In the genomic region with DNA sequence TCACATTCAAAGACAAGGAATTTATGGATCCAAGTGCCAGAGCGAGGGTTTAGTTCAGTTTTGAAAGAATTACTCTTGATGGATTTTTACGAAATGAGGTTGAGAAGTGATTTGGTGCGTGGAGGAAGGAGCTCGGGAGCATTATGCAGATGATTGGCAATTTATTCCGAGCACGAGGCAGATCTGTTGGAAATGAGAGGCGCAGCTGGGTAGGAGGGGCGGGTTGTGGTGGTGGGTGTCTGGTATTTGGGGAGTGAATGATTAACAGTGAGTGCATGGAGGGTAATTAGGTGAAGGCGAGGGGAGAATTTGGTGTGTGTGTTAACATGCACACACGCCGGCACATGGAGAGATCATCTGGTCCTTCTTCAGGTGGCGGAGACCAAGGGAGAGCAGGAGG, we compare ENCODE assay signal across 16 mouse cellular contexts. TPM values are rescaled to one million over a fixed set of nuclear protein-coding genes. Genes with fewer than 3 reads are reported as not detected.
DNase-seq lines count a peak whose midpoint lies in the region; ATAC-seq and TF ChIP-seq lines count a peak whose summit lies in the region.
"Had no signal": no experiment of that assay in that cellular context is flagged by ENCODE, and none has a peak within 500 bp of the region (broad histone marks: within the 10 kb centered on the region; RNA-seq: fewer than 3 reads in every experiment).

No protein-coding gene starts in this region.

- H3K4me3 ChIP-seq in kidney, embryonic 16.5 days (ENCODE audit: low read length), result no peak overlapping the region
- H3K4me3 ChIP-seq in kidney, embryonic 14.5 days (ENCODE audit: low read length), result no peak overlapping the region
- H3K4me3 ChIP-seq in forebrain, embryonic 15.5 days, result no peak overlapping the region
- no peak overlapping the region for H3K4me3 ChIP-seq in hindbrain, embryonic 13.5 days
- H3K4me3 ChIP-seq in neural tube, embryonic 14.5 days (ENCODE audit: low read depth, low read length), result no peak overlapping the region
- no peak overlapping the region for H3K4me3 ChIP-seq in left cerebral cortex, adult 2 months
- H3K4me3 ChIP-seq: embryonic facial prominence, embryonic 12.5 days; layer of hippocampus, adult 2 months; limb, embryonic 13.5 days had no signal

- 0 out of 2 replicates have a peak, but pooled peaks have one; percentile 9 for ATAC-seq in kidney, embryonic 16.5 days (ENCODE audit: low FRiP score, low TSS enrichment)
- no peak for ATAC-seq in kidney, embryonic 14.5 days (ENCODE audit: low FRiP score, low TSS enrichment)
- ATAC-seq in forebrain, embryonic 15.5 days (replicated peaks), result 0 out of 2 replicates have a peak, but pooled peaks have one; percentile 32
- no peak for ATAC-seq in hindbrain, embryonic 13.5 days (ENCODE audit: low FRiP score)
- ATAC-seq in neural tube, embryonic 14.5 days (ENCODE audit: low read depth), result no peak
- ATAC-seq: CD4-positive, CD25-positive, alpha-beta regulatory T cell, adult 4 months; inflammation-experienced regulatory T-cells, adult 6 months; liver, postnatal 0 days had no signal

- no peak overlapping the region for H3K9ac ChIP-seq in kidney, embryonic 16.5 days (replicated peaks; ENCODE audit: low read length)
- no peak overlapping the region for H3K9ac ChIP-seq in kidney, embryonic 14.5 days (ENCODE audit: low read depth, low read length)
- no peak overlapping the region for H3K9ac ChIP-seq in forebrain, embryonic 15.5 days (replicated peaks)
- peak overlapping the region; percentile 29; the same call in 1 of the 2 replicates for H3K9ac ChIP-seq in hindbrain, embryonic 13.5 days
- no peak overlapping the region for H3K9ac ChIP-seq in neural tube, embryonic 14.5 days (replicated peaks; ENCODE audit: low read depth, low read length)
- H3K9ac ChIP-seq: embryonic facial prominence, embryonic 12.5 days; limb, embryonic 13.5 days; liver, postnatal 0 days had no signal

- no peaks in the 10 kb centered on the region for H3K27me3 ChIP-seq in kidney, embryonic 16.5 days (ENCODE audit: insufficient read depth, low read length)
- no peaks in the 10 kb centered on the region for H3K27me3 ChIP-seq in kidney, embryonic 14.5 days (ENCODE audit: control insufficient read depth, insufficient read depth, low read length)
- H3K27me3 ChIP-seq in forebrain, embryonic 15.5 days, result no peaks in the 10 kb centered on the region
- no peaks in the 10 kb centered on the region for H3K27me3 ChIP-seq in hindbrain, embryonic 13.5 days
- H3K27me3 ChIP-seq in neural tube, embryonic 14.5 days (ENCODE audit: control insufficient read depth, insufficient read depth, low read length), result no peaks in the 10 kb centered on the region

- 51% methylated on average over 12 of the region's 12 CpGs for WGBS in kidney, embryonic 16.5 days
- 60% methylated on average over 12 of the region's 12 CpGs for WGBS in kidney, embryonic 14.5 days
- 36% methylated on average over 12 of the region's 12 CpGs for WGBS in forebrain, embryonic 15.5 days
- 30% methylated on average over 12 of the region's 12 CpGs for WGBS in hindbrain, embryonic 13.5 days
- WGBS in neural tube, embryonic 14.5 days, result 23% methylated on average over 12 of the region's 12 CpGs

- H3K4me2 ChIP-seq in kidney, embryonic 16.5 days (replicated peaks; ENCODE audit: low read depth, low read length), result peak overlapping the region; percentile 22; the same call in 1 of the 2 replicates
- no peak overlapping the region for H3K4me2 ChIP-seq in kidney, embryonic 14.5 days (replicated peaks; ENCODE audit: low read depth, low read length)
- no peak overlapping the region for H3K4me2 ChIP-seq in forebrain, embryonic 15.5 days (replicated peaks)
- H3K4me2 ChIP-seq in hindbrain, embryonic 13.5 days, result 0 out of 2 replicates have a peak overlapping the region, but pooled peaks have one; percentile 4
- no peak overlapping the region for H3K4me2 ChIP-seq in neural tube, embryonic 14.5 days (ENCODE audit: low read depth, low read length)
- H3K4me2 ChIP-seq: embryonic facial prominence, embryonic 12.5 days; limb, embryonic 13.5 days had no signal

- no peaks in the 10 kb centered on the region for H3K36me3 ChIP-seq in kidney, embryonic 16.5 days (ENCODE audit: insufficient read depth, low read length)
- H3K36me3 ChIP-seq in kidney, embryonic 14.5 days (ENCODE audit: control insufficient read depth, insufficient read depth, low read length), result no peaks in the 10 kb centered on the region
- no peaks in the 10 kb centered on the region for H3K36me3 ChIP-seq in forebrain, embryonic 15.5 days
- H3K36me3 ChIP-seq in hindbrain, embryonic 13.5 days, result no peaks in the 10 kb centered on the region
- no peaks in the 10 kb centered on the region for H3K36me3 ChIP-seq in neural tube, embryonic 14.5 days (ENCODE audit: control insufficient read depth, insufficient read depth, low read length)
- H3K36me3 ChIP-seq: embryonic facial prominence, embryonic 12.5 days; limb, embryonic 13.5 days had no signal

- H3K4me1 ChIP-seq in kidney, embryonic 16.5 days (ENCODE audit: insufficient read depth, low read length), result peaks cover 23% of the 10 kb centered on the region
- H3K4me1 ChIP-seq in kidney, embryonic 14.5 days (ENCODE audit: control insufficient read depth, insufficient read depth, low read length), result peaks cover 19% of the 10 kb centered on the region; the same call in 1 of the 2 replicates
- H3K4me1 ChIP-seq in forebrain, embryonic 15.5 days, result peaks cover 29% of the 10 kb centered on the region
- peaks cover 73% of the 10 kb centered on the region for H3K4me1 ChIP-seq in hindbrain, embryonic 13.5 days (replicated peaks)
- H3K4me1 ChIP-seq in neural tube, embryonic 14.5 days (ENCODE audit: control insufficient read depth, insufficient read depth, low read length), result peaks cover 52% of the 10 kb centered on the region

- H3K27ac ChIP-seq in kidney, embryonic 16.5 days (ENCODE audit: low read length), result no peak overlapping the region; the same call in 1 of the 2 replicates
- H3K27ac ChIP-seq in kidney, embryonic 14.5 days (ENCODE audit: low read depth, low read length), result no peak overlapping the region
- peak overlapping the region; percentile 49 for H3K27ac ChIP-seq in forebrain, embryonic 15.5 days (replicated peaks)
- peak overlapping the region; percentile 85 for H3K27ac ChIP-seq in hindbrain, embryonic 13.5 days
- H3K27ac ChIP-seq in neural tube, embryonic 14.5 days (ENCODE audit: low read depth, low read length), result peak overlapping the region; percentile 22; the same call in 1 of the 2 replicates
- H3K27ac ChIP-seq in left cerebral cortex, adult 2 months, result no peak overlapping the region
- H3K27ac ChIP-seq: embryonic facial prominence, embryonic 12.5 days; layer of hippocampus, adult 2 months; limb, embryonic 13.5 days; macrophage had no signal

- H3K9me3 ChIP-seq in kidney, embryonic 16.5 days (ENCODE audit: low read length), result no peaks in the 10 kb centered on the region
- no peaks in the 10 kb centered on the region for H3K9me3 ChIP-seq in kidney, embryonic 14.5 days (ENCODE audit: control insufficient read depth, low read length)
- H3K9me3 ChIP-seq in forebrain, embryonic 15.5 days, result no peaks in the 10 kb centered on the region
- H3K9me3 ChIP-seq in hindbrain, embryonic 13.5 days, result no peaks in the 10 kb centered on the region
- H3K9me3 ChIP-seq in neural tube, embryonic 14.5 days (ENCODE audit: control insufficient read depth, low read length), result no peaks in the 10 kb centered on the region
- H3K9me3 ChIP-seq: embryonic facial prominence, embryonic 12.5 days; limb, embryonic 13.5 days had no signal

- no peak for DNase-seq in urinary bladder, adult 2 months (ENCODE audit: low spot score)
- DNase-seq in left cerebral cortex, adult 2 months (ENCODE audit: extremely low spot score in 1 of 2, low spot score in 2 of 2), result no peak
- DNase-seq: adrenal gland, adult 2 months; cerebellum, adult 18-20 months; liver, postnatal 0 days had no signal

- intact Hi-C loops in left cerebral cortex, adult 2 months (cut with DNase I), result loop anchor here (10.0 kb wide), 2 partner anchors 688 to 1048 kb away; no protein-coding TSS in a partner anchor

- no peak for TF ChIP-seq CTCF in left cerebral cortex, adult 2 months (IDR thresholded peaks at IDR 0.05)

RNA-seq across cellular contexts. Expression of gene Wars, which starts 12.4 kb away (rescaled TPM):
- polyA plus RNA-seq in kidney, embryonic 16.5 days (2015; fragmentation: Nextera tagmentation; extraction: Ambion mirVana), result 94.6 and 98.5 TPM in 2 replicates
- polyA plus RNA-seq in kidney, embryonic 14.5 days (2014; fragmentation: Nextera tagmentation; extraction: Ambion mirVana), result 62.4 and 107 TPM in 2 replicates
- polyA plus RNA-seq in forebrain, embryonic 15.5 days (2015; fragmentation: Nextera tagmentation; extraction: Ambion mirVana), result 104 and 107 TPM in 2 replicates
- polyA plus RNA-seq in hindbrain, embryonic 13.5 days (2015; fragmentation: Nextera tagmentation; extraction: Ambion mirVana), result 102 and 106 TPM in 2 replicates
- 102 and 110 TPM in 2 replicates for polyA plus RNA-seq in neural tube, embryonic 14.5 days (2014; fragmentation: Nextera tagmentation; extraction: Ambion mirVana)
- polyA plus RNA-seq in urinary bladder, adult 2 months (2012; rRNA removed), result 61.9 and 62.0 TPM in 2 replicates
- total RNA-seq in left cerebral cortex, adult 2 months (2021), result 10 to 100 TPM; 84.8 to 86.0 TPM

RNA-seq across cellular contexts. Expression of gene Wdr25, which starts 13.0 kb away (rescaled TPM):
- polyA plus RNA-seq in kidney, embryonic 16.5 days (2015; fragmentation: Nextera tagmentation; extraction: Ambion mirVana), result 8.9 and 9.9 TPM in 2 replicates
- 3.4 and 6.0 TPM in 2 replicates for polyA plus RNA-seq in kidney, embryonic 14.5 days (2014; fragmentation: Nextera tagmentation; extraction: Ambion mirVana)
- polyA plus RNA-seq in forebrain, embryonic 15.5 days (2015; fragmentation: Nextera tagmentation; extraction: Ambion mirVana), result 6.4 and 9.5 TPM in 2 replicates
- polyA plus RNA-seq in hindbrain, embryonic 13.5 days (2015; fragmentation: Nextera tagmentation; extraction: Ambion mirVana), result 6.6 and 8.5 TPM in 2 replicates
- 4.5 and 5.0 TPM in 2 replicates for polyA plus RNA-seq in neural tube, embryonic 14.5 days (2014; fragmentation: Nextera tagmentation; extraction: Ambion mirVana)
- polyA plus RNA-seq in urinary bladder, adult 2 months (2012; rRNA removed), result 11.8 and 13.6 TPM in 2 replicates
- total RNA-seq in left cerebral cortex, adult 2 months (2021), result 10 to 100 TPM; 10.2 to 13.4 TPM

Comparison
In these comparisons a context has a peak if more than half of its experiments do, and no peak if none do; other contexts are left out.
1. ATAC-seq: peak in kidney, embryonic 16.5 days (single experiment) and forebrain, embryonic 15.5 days (single experiment); none in kidney, embryonic 14.5 days (single experiment), hindbrain, embryonic 13.5 days (single experiment) and neural tube, embryonic 14.5 days (single experiment).
2. H3K4me2 ChIP-seq: peak in kidney, embryonic 16.5 days (single experiment) and hindbrain, embryonic 13.5 days (single experiment); none in kidney, embryonic 14.5 days (single experiment), forebrain, embryonic 15.5 days (single experiment) and neural tube, embryonic 14.5 days (single experiment).
3. H3K27ac ChIP-seq: peak in forebrain, embryonic 15.5 days (single experiment), hindbrain, embryonic 13.5 days (single experiment) and neural tube, embryonic 14.5 days (single experiment); none in kidney, embryonic 16.5 days (single experiment), kidney, embryonic 14.5 days (single experiment) and left cerebral cortex, adult 2 months (single experiment).